Mouse (Mus musculus): ENCODE measurements around the gene Hsd17b1. TPM values are rescaled to one million over a fixed set of nuclear protein-coding genes. Genes with fewer than 3 reads are reported as not detected.

Hsd17b1 gene
- polyA plus RNA-seq, 1 experiment from 2014 or later, result not detected

- DNase-seq (ENCODE audit: low spot score) (no peak), ATAC-seq (replicated peaks; ENCODE audit: low FRiP score, low TSS enrichment, low read depth) (peak; percentile 11; the same call in 1 of the 2 replicates)
- peaks cover 63% of the 10 kb centered on the region for H3K4me1 ChIP-seq (replicated peaks; ENCODE audit: control insufficient read depth, insufficient read depth, low read length)
- no peaks in the 10 kb centered on the region for H3K9me3 ChIP-seq (ENCODE audit: control insufficient read depth, low read length)
- H3K27me3 ChIP-seq (replicated peaks; ENCODE audit: control insufficient read depth, insufficient read depth, low read length), result no peaks in the 10 kb centered on the region
- no peak overlapping the region for H3K9ac ChIP-seq (ENCODE audit: low read length)
- peak overlapping the region; percentile 94 for H3K27ac ChIP-seq (ENCODE audit: low read depth)
- H3K36me3 ChIP-seq (ENCODE audit: control insufficient read depth, insufficient read depth, low read length), result no peaks in the 10 kb centered on the region
- no peak overlapping the region for H3K4me3 ChIP-seq (ENCODE audit: low read depth, low read length)
- peak overlapping the region; percentile 6; the same call in 1 of the 2 replicates for H3K4me2 ChIP-seq (ENCODE audit: low read length)
- 55% methylated on average over 14 of the region's 14 CpGs for WGBS
These were observed 15.1 kb upstream of the Hsd17b1 start for GRCm38 (mm10) chr11:101062971-101063675.

GRCm38 (mm10) chr11:101063676-101064327 is 14.4 kb upstream of the Hsd17b1 start:
- WGBS, result 14% methylated on average over 12 of the region's 12 CpGs
- Histone ChIP-seq H3K9me3 (ENCODE audit: control insufficient read depth, low read length) (no peaks in the 10 kb centered on the region), H3K27me3 (replicated peaks; ENCODE audit: control insufficient read depth, insufficient read depth, low read length) (no peaks in the 10 kb centered on the region), H3K4me3 (ENCODE audit: low read depth, low read length) (no peak overlapping the region), H3K27ac (ENCODE audit: low read depth) (peak overlapping the region; percentile 94), H3K4me1 (replicated peaks; ENCODE audit: control insufficient read depth, insufficient read depth, low read length) (peaks cover 57% of the 10 kb centered on the region), H3K4me2 (ENCODE audit: low read length) (peak overlapping the region; percentile 6; the same call in 1 of the 2 replicates), H3K9ac (ENCODE audit: low read length) (no peak overlapping the region), H3K36me3 (ENCODE audit: control insufficient read depth, insufficient read depth, low read length) (no peaks in the 10 kb centered on the region)
- DNase-seq (ENCODE audit: low spot score) (peak; percentile 76), ATAC-seq (replicated peaks; ENCODE audit: low FRiP score, low TSS enrichment, low read depth) (peak; percentile 53)

- Histone ChIP-seq H3K36me3 (ENCODE audit: control insufficient read depth, insufficient read depth, low read length) (no peaks in the 10 kb centered on the region), H3K4me1 (replicated peaks; ENCODE audit: control insufficient read depth, insufficient read depth, low read length) (peaks cover 52% of the 10 kb centered on the region), H3K27ac (ENCODE audit: low read depth) (peak overlapping the region; percentile 94), H3K4me3 (ENCODE audit: low read depth, low read length) (no peak overlapping the region), H3K9me3 (ENCODE audit: control insufficient read depth, low read length) (no peaks in the 10 kb centered on the region), H3K9ac (ENCODE audit: low read length) (no peak overlapping the region), H3K4me2 (ENCODE audit: low read length) (no peak overlapping the region), H3K27me3 (replicated peaks; ENCODE audit: control insufficient read depth, insufficient read depth, low read length) (no peaks in the 10 kb centered on the region)
- 70% methylated on average over 4 of the region's 4 CpGs for WGBS
- no peak for DNase-seq (ENCODE audit: low spot score)
- ATAC-seq (replicated peaks; ENCODE audit: low FRiP score, low TSS enrichment, low read depth), result no peak
These were observed 13.7 kb upstream of the Hsd17b1 start for GRCm38 (mm10) chr11:101064462-101064861.

- WGBS, result 91% methylated on average over 9 of the region's 9 CpGs
- Histone ChIP-seq H3K4me2 (ENCODE audit: low read length) (no peak overlapping the region), H3K36me3 (ENCODE audit: control insufficient read depth, insufficient read depth, low read length) (no peaks in the 10 kb centered on the region), H3K27ac (ENCODE audit: low read depth) (no peak overlapping the region), H3K9me3 (ENCODE audit: control insufficient read depth, low read length) (no peaks in the 10 kb centered on the region), H3K27me3 (replicated peaks; ENCODE audit: control insufficient read depth, insufficient read depth, low read length) (no peaks in the 10 kb centered on the region), H3K4me3 (ENCODE audit: low read depth, low read length) (no peak overlapping the region), H3K4me1 (replicated peaks; ENCODE audit: control insufficient read depth, insufficient read depth, low read length) (peaks cover 47% of the 10 kb centered on the region), H3K9ac (ENCODE audit: low read length) (no peak overlapping the region)
- no peak for DNase-seq (ENCODE audit: low spot score)
- no peak for ATAC-seq (replicated peaks; ENCODE audit: low FRiP score, low TSS enrichment, low read depth)
These were observed 13.2 kb upstream of the Hsd17b1 start for GRCm38 (mm10) chr11:101065002-101065401.

GRCm38 (mm10) chr11:101066549-101067412 is 11.4 kb upstream of the Hsd17b1 start:
- Histone ChIP-seq H3K9me3 (ENCODE audit: control insufficient read depth, low read length) (no peaks in the 10 kb centered on the region), H3K36me3 (ENCODE audit: control insufficient read depth, insufficient read depth, low read length) (no peaks in the 10 kb centered on the region), H3K4me3 (ENCODE audit: low read depth, low read length) (peak overlapping the region; percentile 15), H3K4me1 (replicated peaks; ENCODE audit: control insufficient read depth, insufficient read depth, low read length) (peaks cover 38% of the 10 kb centered on the region), H3K27ac (ENCODE audit: low read depth) (no peak overlapping the region), H3K27me3 (replicated peaks; ENCODE audit: control insufficient read depth, insufficient read depth, low read length) (0 out of 2 replicates have a peak, but pooled peaks cover 3% of the 10 kb centered on the region), H3K4me2 (ENCODE audit: low read length) (peak overlapping the region; percentile 50), H3K9ac (ENCODE audit: low read length) (no peak overlapping the region)
- ATAC-seq (replicated peaks; ENCODE audit: low FRiP score, low TSS enrichment, low read depth) (peak; percentile 16; the same call in 1 of the 2 replicates), DNase-seq (ENCODE audit: low spot score) (peak; percentile 94)
- WGBS, result 21% methylated on average over 18 of the region's 18 CpGs

GRCm38 (mm10) chr11:101069391-101070188 is 8.6 kb upstream of the Hsd17b1 start, which contains the start of gene Naglu:
Naglu (plus strand) TSS chr11:101070012.
- no peak within 1 kb of the TSS for H3K27ac ChIP-seq (ENCODE audit: low read depth)

GRCm38 (mm10) chr11:101070189-101070527 is 8.1 kb upstream of the Hsd17b1 start:
- H3K27ac ChIP-seq (ENCODE audit: low read depth), result no peak overlapping the region
- H3K4me1 ChIP-seq (replicated peaks; ENCODE audit: control insufficient read depth, insufficient read depth, low read length), result peaks cover 11% of the 10 kb centered on the region; the same call in 1 of the 2 replicates
- H3K4me2 ChIP-seq (ENCODE audit: low read length), result peak overlapping the region; percentile 99
- 0% methylated on average over 36 of the region's 36 CpGs for WGBS
- H3K9ac ChIP-seq (ENCODE audit: low read length), result peak overlapping the region; percentile 64
- H3K9me3 ChIP-seq (ENCODE audit: control insufficient read depth, low read length), result no peaks in the 10 kb centered on the region
- 0 out of 2 replicates have a peak, but pooled peaks cover 3% of the 10 kb centered on the region for H3K27me3 ChIP-seq (replicated peaks; ENCODE audit: control insufficient read depth, insufficient read depth, low read length)
- H3K36me3 ChIP-seq (ENCODE audit: control insufficient read depth, insufficient read depth, low read length), result no peaks in the 10 kb centered on the region
- H3K4me3 ChIP-seq (ENCODE audit: low read depth, low read length), result peak overlapping the region; percentile 70
- peak; percentile 40 for ATAC-seq (replicated peaks; ENCODE audit: low FRiP score, low TSS enrichment, low read depth)
- DNase-seq (ENCODE audit: low spot score), result no peak

More at GRCm38 (mm10) chr11:101069391-101070188, 8.6 kb upstream of the Hsd17b1 start, which contains the start of gene Naglu:
- peak within 1 kb of the TSS; percentile 70 for H3K4me3 ChIP-seq (ENCODE audit: low read depth, low read length)
- 4% methylated on average over 35 of the region's 35 CpGs for WGBS
- no peaks in the 10 kb centered on the region for H3K9me3 ChIP-seq (ENCODE audit: control insufficient read depth, low read length)
- DNase-seq (ENCODE audit: low spot score), result peak; percentile 93
- ATAC-seq (replicated peaks; ENCODE audit: low FRiP score, low TSS enrichment, low read depth), result peak; percentile 76
- H3K27me3 ChIP-seq (replicated peaks; ENCODE audit: control insufficient read depth, insufficient read depth, low read length), result 0 out of 2 replicates have a peak, but pooled peaks cover 3% of the 10 kb centered on the region
- peaks cover 12% of the 10 kb centered on the region; the same call in 1 of the 2 replicates for H3K4me1 ChIP-seq (replicated peaks; ENCODE audit: control insufficient read depth, insufficient read depth, low read length)
- H3K36me3 ChIP-seq (ENCODE audit: control insufficient read depth, insufficient read depth, low read length), result no peaks in the 10 kb centered on the region
- H3K9ac ChIP-seq (ENCODE audit: low read length), result peak within 1 kb of the TSS; percentile 64
- peak within 1 kb of the TSS; percentile 99 for H3K4me2 ChIP-seq (ENCODE audit: low read length)

Measured in intestine, embryonic 14.5 days (tissue).